Mouse (Mus musculus) heart, adult 2 months (tissue): ENCODE measurements around the gene Cdc20b. TPM values are rescaled to one million over a fixed set of nuclear protein-coding genes. Genes with fewer than 3 reads are reported as not detected.

Source experiments
- DNase-seq, 2 experiments: peaks; one replicate each; pipeline ENCODE4 v3.0.0; 2021
- H3K27ac ChIP-seq: fragments of 200-600 bp; 2 replicates; pipeline ENCODE4 v1.8.1; 2022
- H3K27me3 ChIP-seq: fragments of 200-500 bp; 2 replicates; pipeline ENCODE4 v1.6.1; 2012; ENCODE audit warnings: mild to moderate bottlenecking, low read length, inconsistent platforms, mixed read lengths; ENCODE audit not compliant: control insufficient read depth, insufficient read depth
- H3K36me3 ChIP-seq: fragments of 200-500 bp; 2 replicates; pipeline ENCODE4 v1.6.1; 2012; ENCODE audit warnings: low read length, inconsistent platforms; ENCODE audit not compliant: control insufficient read depth, insufficient read depth
- H3K4me1 ChIP-seq: fragments of 200-500 bp; 2 replicates; pipeline ENCODE4 v1.6.1; 2011; ENCODE audit warnings: low read length; ENCODE audit not compliant: control insufficient read depth, insufficient read depth
- H3K4me3 ChIP-seq: fragments of 200-600 bp; 2 replicates; pipeline ENCODE4 v1.8.1; 2022
- H3K79me2 ChIP-seq: fragments of 200-500 bp; replicated peaks from 2 replicates; pipeline ENCODE4 v1.6.1; 2012; ENCODE audit warnings: mild to moderate bottlenecking, inconsistent platforms, low read length, moderate library complexity, mixed read lengths; ENCODE audit not compliant: control insufficient read depth, insufficient read depth
- H3K9ac ChIP-seq: fragments of 200-500 bp; 2 replicates; pipeline ENCODE4 v1.6.1; 2012; ENCODE audit warnings: low read depth, mild to moderate bottlenecking, control low read depth, inconsistent platforms, low read length, mixed read lengths
- CTCF ChIP-seq: fragments of 200-600 bp; IDR thresholded peaks from 2 replicates; pipeline ENCODE4 v1.8.1; 2022; ENCODE audit warnings: antibody characterized with exemption, mild to moderate bottlenecking, moderate library complexity
- EP300 ChIP-seq: fragments of 200-500 bp; IDR thresholded peaks from 2 replicates; pipeline ENCODE4 v1.6.1; 2011; ENCODE audit warnings: low read depth, low read length, control low read depth; ENCODE audit not compliant: insufficient read depth
- POLR2A ChIP-seq: fragments of 200-500 bp; IDR thresholded peaks from 2 replicates; pipeline ENCODE4 v1.6.1; 2011; ENCODE audit warnings: mild to moderate bottlenecking, low read depth, low read length, control low read depth; ENCODE audit not compliant: insufficient read depth
- WGBS: fragments of 180-500 bp; shearing (Covaris S2); methylation state at CpG from one replicate; pipeline ENCODE4 v1.1.7; 2018; 5-methylcytosine and 5-hydroxymethylcytosine counted together
- intact Hi-C: fragments of 180-260 bp; cut with DNase I; formaldehyde crosslinking; loops from one replicate; pipeline ENCODE4 v1.15.1; 2025
- polyA plus RNA-seq: library from polyadenylated mRNA; depleted of rRNA; stranded (reverse); fragments of >200 nt; gene quantifications from 2 replicates; pipeline ENCODE4 v1.2.3, GENCODE M21; 2012
- total RNA-seq, 2 experiments: library from RNA; stranded (reverse); gene quantifications; 2 replicates each; pipeline ENCODE4 v1.2.3; 2021

Gene Cdc20b
- total and polyA plus RNA-seq, 3 experiments, result 0.14 TPM; not detected in 2

DNA sequence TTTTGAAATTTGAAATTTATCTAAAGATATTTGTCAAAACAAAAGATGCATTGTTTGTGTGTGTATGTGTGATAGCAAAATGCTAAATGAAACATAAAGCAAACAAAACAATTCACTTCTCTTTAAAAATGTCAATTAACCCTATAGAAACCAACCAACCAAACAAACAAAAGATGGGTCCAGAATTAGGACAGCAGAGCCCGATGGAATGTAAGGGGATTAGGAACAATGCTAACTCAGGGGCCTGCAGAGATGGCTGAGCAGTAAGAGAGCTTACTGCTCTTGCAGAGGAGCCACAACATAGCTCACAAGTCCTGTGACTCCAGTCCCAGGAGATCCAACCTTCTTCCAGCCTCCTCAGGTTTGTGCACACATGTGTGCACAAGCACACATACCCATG, 47.2 kb downstream of the Cdc20b start:
- H3K36me3 ChIP-seq, result no peaks in the 10 kb centered on the region
- WGBS, result 67% methylated on average over 1 of the region's 1 CpGs
- H3K4me3 ChIP-seq, result no peak overlapping the region
- TF ChIP-seq POLR2A (no peak), EP300 (no peak), CTCF (no peak)
- no peak overlapping the region for H3K9ac ChIP-seq
- H3K79me2 ChIP-seq, result no peaks in the 10 kb centered on the region
- no peak overlapping the region for H3K27ac ChIP-seq
- DNase-seq, result no peak
- no peaks in the 10 kb centered on the region for H3K27me3 ChIP-seq
- intact Hi-C loops, result no loop called here
- H3K4me1 ChIP-seq, result no peaks in the 10 kb centered on the region

DNA sequence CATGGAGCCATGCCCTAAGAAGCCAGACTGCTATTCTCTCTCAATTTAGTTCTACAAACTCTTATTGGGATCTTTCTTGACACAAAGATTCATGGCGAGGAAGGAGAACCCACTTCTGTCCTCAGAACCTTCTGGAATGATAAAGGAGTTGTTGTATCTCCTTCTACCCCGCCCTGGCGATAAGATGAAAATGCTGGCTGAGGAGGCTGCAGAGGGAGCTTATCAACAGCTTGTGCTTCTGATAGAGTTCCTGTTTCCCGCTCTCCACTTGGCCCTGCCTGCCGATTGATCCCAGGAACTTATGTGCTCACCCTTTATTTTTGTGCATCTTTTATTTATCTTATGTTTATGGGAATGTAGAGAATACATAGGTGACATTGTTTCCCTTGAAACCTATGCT, 49.8 kb downstream of the Cdc20b start:
- intact Hi-C loops, result no loop called here
- no peak for DNase-seq
- H3K9ac ChIP-seq, result no peak overlapping the region
- no peaks in the 10 kb centered on the region for H3K79me2 ChIP-seq
- H3K27ac ChIP-seq, result no peak overlapping the region
- no peak for TF ChIP-seq EP300
- TF ChIP-seq POLR2A, result no peak
- no peak for TF ChIP-seq CTCF
- H3K27me3 ChIP-seq, result no peaks in the 10 kb centered on the region
- H3K36me3 ChIP-seq, result no peaks in the 10 kb centered on the region
- no peaks in the 10 kb centered on the region for H3K4me1 ChIP-seq
- 11% methylated on average over 5 of the region's 5 CpGs for WGBS
- H3K4me3 ChIP-seq, result no peak overlapping the region

DNA sequence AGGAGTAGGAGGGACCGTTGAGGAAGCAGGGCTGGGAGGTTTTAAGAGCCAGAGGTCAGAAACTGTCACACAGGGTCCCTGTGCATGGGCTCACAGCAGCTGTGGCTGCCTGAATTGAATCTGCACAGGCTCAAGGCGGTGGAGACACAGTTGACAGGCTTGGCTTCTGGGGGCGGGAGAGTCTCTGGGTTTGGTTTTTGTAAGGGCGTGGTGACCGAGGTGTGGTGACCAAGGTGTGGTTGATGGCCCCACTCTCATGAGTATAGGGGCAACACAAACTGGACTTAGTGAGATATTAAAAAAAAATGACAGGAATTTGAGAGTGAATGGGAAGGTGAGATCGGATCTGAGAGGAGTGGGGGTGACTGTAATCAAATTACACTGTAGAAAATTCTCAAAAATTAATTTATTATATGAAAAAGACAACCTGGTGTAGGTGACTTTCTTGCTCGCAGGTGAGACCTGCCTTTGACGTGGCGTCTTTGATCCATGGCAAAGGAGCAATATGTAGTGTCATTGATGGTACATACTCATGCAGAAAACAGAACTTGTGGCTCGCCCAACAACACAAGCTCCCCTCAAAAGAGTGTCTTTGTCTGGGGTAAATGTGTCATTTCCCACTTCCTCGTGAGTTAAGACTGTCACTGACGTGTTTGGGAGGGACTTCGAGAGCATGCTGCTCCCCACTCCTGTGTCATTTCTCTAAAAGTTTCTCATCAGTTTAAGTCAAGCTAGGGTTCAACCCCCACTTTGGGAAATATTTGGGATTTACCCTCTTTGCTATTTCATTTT, 52.5 kb downstream of the Cdc20b start:
- WGBS, result 74% methylated on average over 13 of the region's 13 CpGs

DNA sequence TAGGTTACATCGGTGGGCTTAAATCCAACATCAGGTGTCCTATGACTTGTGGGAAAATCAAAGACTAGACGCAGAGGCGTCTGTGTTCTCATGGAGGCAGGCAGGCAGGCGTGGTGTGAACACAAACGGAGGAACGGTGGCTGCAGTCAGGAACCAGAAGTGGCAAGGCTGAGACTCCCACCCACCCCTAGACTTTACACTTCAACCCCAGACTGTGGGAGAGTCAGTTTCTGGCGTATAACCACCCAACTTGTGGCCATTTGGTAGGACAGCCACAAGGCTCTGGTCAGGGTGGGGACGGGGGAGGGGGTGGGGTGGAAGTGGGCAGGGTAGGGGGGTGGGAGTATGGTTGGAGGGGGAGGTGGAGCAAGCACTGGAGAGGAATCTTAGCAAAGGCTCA, 55.6 kb downstream of the Cdc20b start:
- no peak for DNase-seq
- intact Hi-C loops, result no loop called here
- Histone ChIP-seq H3K36me3 (no peaks in the 10 kb centered on the region), H3K4me3 (no peak overlapping the region), H3K79me2 (no peaks in the 10 kb centered on the region), H3K27ac (no peak overlapping the region), H3K27me3 (no peaks in the 10 kb centered on the region), H3K4me1 (no peaks in the 10 kb centered on the region), H3K9ac (no peak overlapping the region)
- WGBS, result 59% methylated on average over 8 of the region's 8 CpGs
- TF ChIP-seq CTCF (no peak), POLR2A (no peak), EP300 (no peak)

More for the DNA sequence above, 52.5 kb downstream of the Cdc20b start:
- TF ChIP-seq CTCF (no peak), EP300 (no peak), POLR2A (no peak)
- Histone ChIP-seq H3K4me1 (no peaks in the 10 kb centered on the region), H3K9ac (no peak overlapping the region), H3K4me3 (no peak overlapping the region), H3K27me3 (no peaks in the 10 kb centered on the region), H3K27ac (no peak overlapping the region), H3K36me3 (no peaks in the 10 kb centered on the region), H3K79me2 (no peaks in the 10 kb centered on the region)
- intact Hi-C loops, result no loop called here
- no peak for DNase-seq

DNA sequence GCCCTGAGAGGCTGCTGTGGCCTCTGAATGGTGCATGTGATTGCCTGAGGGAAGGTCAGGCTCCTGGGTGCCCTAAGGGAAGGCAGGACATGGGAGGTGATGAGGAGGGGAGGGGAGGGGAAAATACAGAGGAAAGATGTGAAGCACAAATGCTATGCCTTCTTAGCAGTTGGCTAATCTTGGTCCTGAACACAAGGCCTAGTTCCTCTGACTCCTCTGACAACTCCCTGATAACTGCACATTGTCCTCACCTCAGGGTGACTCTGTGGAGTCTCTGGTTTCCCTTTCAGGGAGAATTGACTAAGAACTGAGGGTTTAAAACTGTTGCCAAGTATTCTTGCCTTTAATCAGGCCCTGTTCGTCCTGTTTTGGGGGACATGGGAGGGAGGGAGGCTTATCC, 59.7 kb downstream of the Cdc20b start:
- no peaks in the 10 kb centered on the region for H3K36me3 ChIP-seq
- intact Hi-C loops, result no loop called here
- H3K27me3 ChIP-seq, result no peaks in the 10 kb centered on the region

DNA sequence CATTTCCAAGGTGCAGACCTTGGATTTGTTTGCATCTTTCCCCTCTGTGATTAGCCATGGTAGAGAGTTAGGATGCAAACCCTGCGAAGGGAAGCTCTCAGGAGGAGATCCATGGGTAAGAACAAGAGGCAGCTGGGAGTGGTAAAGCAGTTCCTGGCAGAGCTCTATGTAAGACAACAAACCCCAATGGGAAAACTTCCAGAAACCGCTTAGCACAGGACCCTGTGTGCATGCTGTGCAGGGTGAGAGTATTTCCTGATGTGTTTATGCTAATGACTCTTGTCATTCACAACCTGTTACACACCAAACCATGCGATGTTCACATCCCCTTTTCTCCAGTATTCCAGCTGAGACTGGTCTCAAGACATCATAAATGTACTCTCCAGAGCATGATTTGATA, 62.1 kb downstream of the Cdc20b start:
- Histone ChIP-seq H3K27ac (no peak overlapping the region), H3K27me3 (no peaks in the 10 kb centered on the region), H3K9ac (no peak overlapping the region), H3K36me3 (no peaks in the 10 kb centered on the region), H3K79me2 (no peaks in the 10 kb centered on the region), H3K4me1 (no peaks in the 10 kb centered on the region), H3K4me3 (no peak overlapping the region)
- no peak for DNase-seq
- WGBS, result 65% methylated on average over 3 of the region's 3 CpGs
- TF ChIP-seq POLR2A (no peak), CTCF (no peak), EP300 (no peak)
- intact Hi-C loops, result no loop called here

More for the DNA sequence above, 59.7 kb downstream of the Cdc20b start:
- no peaks in the 10 kb centered on the region for H3K4me1 ChIP-seq
- WGBS, result 55% methylated on average over 1 of the region's 1 CpGs
- H3K79me2 ChIP-seq, result no peaks in the 10 kb centered on the region
- no peak for DNase-seq
- TF ChIP-seq POLR2A (no peak), EP300 (no peak), CTCF (no peak)
- H3K9ac ChIP-seq, result no peak overlapping the region
- H3K27ac ChIP-seq, result no peak overlapping the region
- no peak overlapping the region for H3K4me3 ChIP-seq
